Mouse (Mus musculus): ENCODE results near the gene Apba3. TPM values are rescaled to one million over a fixed set of nuclear protein-coding genes. Genes with fewer than 3 reads are reported as not detected.

Apba3 gene
- polyA plus RNA-seq, 1 experiment: 136 TPM

DNA sequence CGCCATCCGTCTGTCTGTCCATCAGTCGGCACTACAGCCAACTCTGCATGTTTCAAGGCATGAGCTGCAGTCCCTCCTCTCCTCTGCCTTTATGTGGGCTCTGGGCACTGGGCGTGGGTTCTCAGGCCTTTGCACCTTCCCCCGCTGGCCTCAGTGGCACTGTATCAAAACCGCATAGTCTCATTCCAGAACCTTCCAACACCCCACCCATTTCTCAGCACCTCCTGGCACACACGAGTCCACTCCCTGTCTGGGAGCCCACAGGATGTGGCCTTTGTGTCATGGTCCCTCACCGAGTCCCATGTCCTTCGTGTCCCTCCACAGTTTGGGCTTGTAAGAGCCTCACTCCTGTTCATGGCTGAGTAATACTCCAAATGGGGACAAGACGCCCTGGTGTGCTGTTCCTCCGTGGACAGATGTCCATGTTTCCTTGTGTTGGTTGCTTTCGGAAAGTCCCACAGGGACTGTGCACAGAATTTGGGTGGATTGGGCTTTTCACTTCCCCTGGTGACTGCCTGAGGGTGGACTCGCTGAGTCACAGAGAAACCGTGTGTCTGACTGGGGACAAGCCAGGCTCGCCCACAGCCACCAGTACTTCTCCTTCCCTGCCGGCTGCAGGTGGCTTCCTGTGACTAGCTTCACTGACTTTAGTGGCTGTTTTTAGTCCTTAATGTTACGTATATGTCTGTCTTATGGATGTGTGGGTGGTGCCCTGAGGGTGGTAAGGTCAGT, 31.8 kb downstream of the Apba3 start:
- DNase-seq: peak; percentile 64
- WGBS: 23% methylated on average over 17 of the region's 17 CpGs
- H3K4me1 ChIP-seq (replicated peaks; ENCODE audit: control insufficient read depth, insufficient read depth, low read length): peaks cover 97% of the 10 kb centered on the region

DNA sequence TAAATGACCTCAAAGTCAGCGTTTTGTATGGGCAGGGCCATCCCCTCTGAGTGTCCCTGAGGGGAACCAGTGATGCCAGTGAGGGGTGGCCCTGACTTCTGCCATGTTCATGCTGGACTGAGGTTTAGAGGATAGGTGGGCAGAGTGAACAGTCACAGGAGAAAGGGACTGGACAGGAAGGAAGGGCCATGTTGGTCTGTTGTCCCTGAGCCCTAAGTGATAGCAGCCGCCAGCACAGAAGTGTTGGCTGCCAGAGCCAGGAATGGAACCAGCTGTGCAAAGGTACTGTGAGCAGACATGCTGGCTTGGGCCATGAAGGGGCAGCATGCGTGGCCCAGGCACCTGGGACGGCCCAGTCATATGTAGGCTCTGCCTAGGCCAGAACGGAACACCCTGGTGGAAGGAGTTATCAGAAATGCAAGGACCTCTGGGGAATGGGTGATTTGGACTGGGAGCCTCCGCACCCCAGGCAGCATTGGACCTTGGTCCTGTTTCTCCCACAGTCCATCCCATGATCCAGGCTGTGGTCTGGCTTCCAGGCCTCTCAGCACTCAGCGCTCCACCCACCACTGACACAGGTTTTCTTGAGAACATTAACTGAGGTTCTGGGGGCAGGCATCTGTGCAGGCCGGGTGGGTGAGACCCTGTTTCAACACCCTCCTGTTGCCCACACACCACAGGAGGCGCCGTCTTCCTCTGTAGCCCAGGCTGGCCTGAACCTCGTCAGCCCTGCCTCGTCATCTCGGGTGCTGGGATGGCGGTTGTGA, 33.0 kb downstream of the Apba3 start:
- 80% methylated on average over 14 of the region's 14 CpGs for WGBS
- H3K27me3 ChIP-seq (ENCODE audit: control insufficient read depth, insufficient read depth, low read length): no peaks in the 10 kb centered on the region
- no peak for DNase-seq
- H3K36me3 ChIP-seq (ENCODE audit: control insufficient read depth, insufficient read depth, low read length): no peaks in the 10 kb centered on the region
- peaks cover 96% of the 10 kb centered on the region for H3K4me1 ChIP-seq (replicated peaks; ENCODE audit: control insufficient read depth, insufficient read depth, low read length)
- H3K4me3 ChIP-seq (ENCODE audit: control insufficient read depth, insufficient read depth, low read length): no peak overlapping the region
- no peak for TF ChIP-seq POLR2A (IDR thresholded peaks at IDR 0.05; ENCODE audit: control insufficient read depth, extremely low read depth, insufficient read depth, low read length, poor library complexity)
- no peak for TF ChIP-seq CTCF (IDR thresholded peaks at IDR 0.05; ENCODE audit: borderline replicate concordance, control insufficient read depth, extremely low read depth, insufficient read depth, low read length, poor library complexity)
- H3K27ac ChIP-seq (ENCODE audit: control insufficient read depth, insufficient read depth, low read length): peak overlapping the region; percentile 93; the same call in 1 of the 2 replicates

More for the DNA sequence above, 31.8 kb downstream of the Apba3 start:
- peak overlapping the region; percentile 0; the same call in 1 of the 2 replicates for H3K4me3 ChIP-seq (ENCODE audit: control insufficient read depth, insufficient read depth, low read length)
- H3K36me3 ChIP-seq (ENCODE audit: control insufficient read depth, insufficient read depth, low read length): no peaks in the 10 kb centered on the region
- H3K27me3 ChIP-seq (ENCODE audit: control insufficient read depth, insufficient read depth, low read length): no peaks in the 10 kb centered on the region
- peak overlapping the region; percentile 93 for H3K27ac ChIP-seq (ENCODE audit: control insufficient read depth, insufficient read depth, low read length)
- TF ChIP-seq CTCF (IDR thresholded peaks at IDR 0.05; ENCODE audit: borderline replicate concordance, control insufficient read depth, extremely low read depth, insufficient read depth, low read length, poor library complexity): no peak
- TF ChIP-seq POLR2A (IDR thresholded peaks at IDR 0.05; ENCODE audit: control insufficient read depth, extremely low read depth, insufficient read depth, low read length, poor library complexity): no peak

DNA sequence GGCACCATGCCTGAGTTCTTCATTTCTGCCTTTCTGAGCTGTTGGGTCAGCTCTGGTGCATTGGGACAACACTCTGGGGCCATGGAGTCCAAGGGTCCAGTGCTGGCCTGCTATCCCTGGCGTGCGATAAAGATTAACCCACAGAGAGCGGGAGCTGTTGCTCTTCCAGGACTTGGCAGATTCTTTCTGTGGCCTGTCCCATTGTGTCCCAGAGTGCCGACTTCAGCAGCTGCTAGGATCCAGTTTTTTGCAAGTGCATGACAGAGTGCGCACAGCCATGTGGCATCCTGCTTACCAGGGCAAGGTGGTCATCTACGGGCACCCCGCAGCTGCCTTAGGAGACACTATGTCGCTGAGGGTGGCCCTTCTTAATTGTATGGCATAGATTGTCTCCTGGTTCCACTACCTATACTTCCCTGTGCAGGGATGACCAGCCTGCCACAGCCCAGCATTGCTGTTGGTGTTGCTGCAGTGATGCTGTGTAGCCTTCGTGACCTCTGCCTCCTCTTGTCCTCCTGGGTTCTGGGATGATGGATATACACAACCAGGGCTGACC, 33.7 kb downstream of the Apba3 start:
- TF ChIP-seq POLR2A (IDR thresholded peaks at IDR 0.05; ENCODE audit: control insufficient read depth, extremely low read depth, insufficient read depth, low read length, poor library complexity) (no peak), CTCF (IDR thresholded peaks at IDR 0.05; ENCODE audit: borderline replicate concordance, control insufficient read depth, extremely low read depth, insufficient read depth, low read length, poor library complexity) (no peak)
- peaks cover 92% of the 10 kb centered on the region for H3K4me1 ChIP-seq (replicated peaks; ENCODE audit: control insufficient read depth, insufficient read depth, low read length)
- DNase-seq: no peak
- WGBS: 91% methylated on average over 9 of the region's 9 CpGs
- no peaks in the 10 kb centered on the region for H3K36me3 ChIP-seq (ENCODE audit: control insufficient read depth, insufficient read depth, low read length)
- no peak overlapping the region for H3K4me3 ChIP-seq (ENCODE audit: control insufficient read depth, insufficient read depth, low read length)
- no peaks in the 10 kb centered on the region for H3K27me3 ChIP-seq (ENCODE audit: control insufficient read depth, insufficient read depth, low read length)
- H3K27ac ChIP-seq (ENCODE audit: control insufficient read depth, insufficient read depth, low read length): no peak overlapping the region

DNA sequence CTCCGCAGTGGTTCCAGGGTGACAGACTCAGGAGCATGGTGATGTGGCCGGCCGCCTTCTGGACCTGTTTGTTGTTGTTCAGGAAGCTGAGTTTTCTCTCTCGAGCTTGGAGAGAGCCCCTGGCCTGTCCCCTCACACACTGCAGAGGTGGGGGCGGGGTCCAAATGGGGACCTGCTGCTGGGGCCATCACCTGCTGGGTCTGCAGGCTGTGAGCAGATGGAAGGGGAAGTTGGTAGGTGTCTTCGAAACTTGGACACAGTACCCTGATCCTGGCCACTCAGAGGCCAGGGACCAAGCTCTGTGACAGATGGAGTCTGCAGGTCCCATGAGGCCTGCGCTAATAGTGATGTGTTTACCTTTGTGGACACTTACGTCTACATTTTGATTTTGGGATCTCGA, 34.6 kb downstream of the Apba3 start:
- no peak overlapping the region for H3K4me3 ChIP-seq (ENCODE audit: control insufficient read depth, insufficient read depth, low read length)
- no peak for DNase-seq
- H3K36me3 ChIP-seq (ENCODE audit: control insufficient read depth, insufficient read depth, low read length): peaks cover 7% of the 10 kb centered on the region
- peaks cover 83% of the 10 kb centered on the region for H3K4me1 ChIP-seq (replicated peaks; ENCODE audit: control insufficient read depth, insufficient read depth, low read length)
- no peaks in the 10 kb centered on the region for H3K27me3 ChIP-seq (ENCODE audit: control insufficient read depth, insufficient read depth, low read length)
- TF ChIP-seq POLR2A (IDR thresholded peaks at IDR 0.05; ENCODE audit: control insufficient read depth, extremely low read depth, insufficient read depth, low read length, poor library complexity) (no peak), CTCF (IDR thresholded peaks at IDR 0.05; ENCODE audit: borderline replicate concordance, control insufficient read depth, extremely low read depth, insufficient read depth, low read length, poor library complexity) (no peak)
- WGBS: 70% methylated on average over 9 of the region's 9 CpGs
- H3K27ac ChIP-seq (ENCODE audit: control insufficient read depth, insufficient read depth, low read length): no peak overlapping the region

DNA sequence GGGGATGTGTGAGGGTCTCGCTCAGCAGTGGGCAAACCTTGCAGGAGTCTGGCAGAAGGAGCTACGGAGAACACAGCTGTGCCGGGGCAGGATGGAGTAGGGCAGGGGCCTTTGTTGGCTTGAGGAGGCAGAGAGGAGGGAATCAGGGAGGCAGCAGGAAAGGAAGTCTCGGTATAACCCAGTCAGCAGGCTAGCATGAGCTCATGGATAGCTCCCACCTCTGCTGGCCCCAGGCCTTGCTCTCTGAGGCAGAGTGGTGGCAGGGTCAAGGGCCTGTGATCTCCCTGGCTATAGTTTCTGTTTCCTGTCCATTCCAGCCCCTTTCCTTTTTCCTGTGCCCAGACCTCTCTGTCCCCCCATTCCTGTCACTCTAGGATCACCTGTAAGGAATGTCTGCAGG, 35.5 kb downstream of the Apba3 start:
- H3K36me3 ChIP-seq (ENCODE audit: control insufficient read depth, insufficient read depth, low read length): peaks cover 17% of the 10 kb centered on the region
- 61% methylated on average over 4 of the region's 4 CpGs for WGBS
- DNase-seq: no peak
- peaks cover 75% of the 10 kb centered on the region for H3K4me1 ChIP-seq (replicated peaks; ENCODE audit: control insufficient read depth, insufficient read depth, low read length)
- no peak overlapping the region for H3K4me3 ChIP-seq (ENCODE audit: control insufficient read depth, insufficient read depth, low read length)
- H3K27ac ChIP-seq (ENCODE audit: control insufficient read depth, insufficient read depth, low read length): no peak overlapping the region
- H3K27me3 ChIP-seq (ENCODE audit: control insufficient read depth, insufficient read depth, low read length): no peaks in the 10 kb centered on the region
- TF ChIP-seq CTCF (IDR thresholded peaks at IDR 0.05; ENCODE audit: borderline replicate concordance, control insufficient read depth, extremely low read depth, insufficient read depth, low read length, poor library complexity) (no peak), POLR2A (IDR thresholded peaks at IDR 0.05; ENCODE audit: control insufficient read depth, extremely low read depth, insufficient read depth, low read length, poor library complexity) (no peak)

DNA sequence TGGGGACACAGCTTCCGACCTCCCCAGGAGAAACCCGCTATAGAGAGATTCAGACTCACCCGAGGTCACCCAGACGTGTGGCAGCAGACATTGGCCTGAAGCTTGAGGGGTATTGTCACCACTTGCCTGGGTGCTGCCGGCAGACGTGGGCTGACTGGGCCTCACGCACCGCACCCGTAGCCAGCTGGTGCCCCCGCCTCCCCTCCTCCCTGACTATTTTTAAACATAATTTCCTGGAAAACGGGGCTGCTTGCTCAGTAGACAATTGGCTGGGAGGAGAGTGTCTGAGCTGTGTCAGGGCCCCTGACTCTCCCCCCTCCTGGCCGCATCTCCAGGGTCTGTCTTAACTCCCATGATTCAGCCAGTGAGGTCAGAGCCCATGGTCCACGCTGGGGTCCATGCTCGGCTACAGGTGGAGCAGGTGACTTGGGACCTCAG, 36.0 kb downstream of the Apba3 start:
- 9% methylated on average over 14 of the region's 14 CpGs for WGBS
- Histone ChIP-seq H3K36me3 (ENCODE audit: control insufficient read depth, insufficient read depth, low read length) (peaks cover 22% of the 10 kb centered on the region), H3K27me3 (ENCODE audit: control insufficient read depth, insufficient read depth, low read length) (no peaks in the 10 kb centered on the region), H3K4me1 (replicated peaks; ENCODE audit: control insufficient read depth, insufficient read depth, low read length) (peaks cover 70% of the 10 kb centered on the region), H3K27ac (ENCODE audit: control insufficient read depth, insufficient read depth, low read length) (0 out of 2 replicates have a peak overlapping the region, but pooled peaks have one; percentile 12), H3K4me3 (ENCODE audit: control insufficient read depth, insufficient read depth, low read length) (no peak overlapping the region)
- no peak for TF ChIP-seq POLR2A (IDR thresholded peaks at IDR 0.05; ENCODE audit: control insufficient read depth, extremely low read depth, insufficient read depth, low read length, poor library complexity)
- TF ChIP-seq CTCF (IDR thresholded peaks at IDR 0.05; ENCODE audit: borderline replicate concordance, control insufficient read depth, extremely low read depth, insufficient read depth, low read length, poor library complexity): no peak
- DNase-seq: no peak

Measured in thymus, adult 2 months (tissue).